Mouse (Mus musculus) embryonic facial prominence, embryonic 11.5 days (tissue): Measurements from ENCODE around the gene Smyd2. TPM values are rescaled to one million over a fixed set of nuclear protein-coding genes. Genes with fewer than 3 reads are reported as not detected.

Source experiments
- ATAC-seq: fragments of 200-750 bp; cut with Nextera tagmentation; replicated peaks from 2 replicates; pipeline ENCODE4 v1.8.0; 2017; ENCODE audit warnings: low read depth; ENCODE audit not compliant: insufficient number of reproducible peaks, low FRiP score, low TSS enrichment
- DNase-seq: peaks from one replicate; pipeline ENCODE4 v3.0.0-alpha.2; 2015; ENCODE audit warnings: low spot score
- H3K27ac ChIP-seq: fragments of 300-500 bp; sonication (generic); replicated peaks from 2 replicates; pipeline ENCODE4 v1.5.1; 2014; ENCODE audit warnings: mild to moderate bottlenecking, low read depth, low read length, control low read depth
- H3K27me3 ChIP-seq: fragments of 300-500 bp; sonication (generic); 2 replicates; pipeline ENCODE4 v1.6.1; 2014; ENCODE audit warnings: mild to moderate bottlenecking, low read length, moderate library complexity, mixed read lengths; ENCODE audit not compliant: control insufficient read depth, insufficient read depth
- H3K36me3 ChIP-seq: fragments of 300-500 bp; sonication (generic); replicated peaks from 2 replicates; pipeline ENCODE4 v1.6.1; 2014; ENCODE audit warnings: low read depth, mild to moderate bottlenecking, low read length, moderate library complexity, mixed read lengths; ENCODE audit not compliant: control insufficient read depth, insufficient read depth
- H3K4me1 ChIP-seq: fragments of 300-500 bp; sonication (generic); 2 replicates; pipeline ENCODE4 v1.6.1; 2014; ENCODE audit warnings: low read length, mixed read lengths; ENCODE audit not compliant: control insufficient read depth, insufficient read depth
- H3K4me2 ChIP-seq: fragments of 300-500 bp; sonication (generic); 2 replicates; pipeline ENCODE4 v1.6.1; 2014; ENCODE audit warnings: low read depth, mild to moderate bottlenecking, control low read depth, low read length, moderate library complexity
- H3K4me3 ChIP-seq: fragments of 300-500 bp; sonication (generic); 2 replicates; pipeline ENCODE4 v1.5.1; 2014; ENCODE audit warnings: low read depth, low read length, control low read depth
- H3K9ac ChIP-seq: fragments of 300-500 bp; sonication (generic); replicated peaks from 2 replicates; pipeline ENCODE4 v1.6.1; 2014; ENCODE audit warnings: mild to moderate bottlenecking, control low read depth, low read length
- H3K9me3 ChIP-seq: fragments of 300-500 bp; sonication (generic); replicated peaks from 2 replicates; pipeline ENCODE4 v1.6.1; 2016; ENCODE audit warnings: mild to moderate bottlenecking, low read length, inconsistent platforms, mixed read lengths; ENCODE audit not compliant: control insufficient read depth
- WGBS: fragments of 180-500 bp; shearing (Covaris S2); extraction: QIAGEN DNeasy Blood & Tissue Kit; methylation state at CpG from one replicate; pipeline ENCODE4 v1.1.7; 2014; 5-methylcytosine and 5-hydroxymethylcytosine counted together
- polyA plus RNA-seq: library from polyadenylated mRNA; unstranded; fragments of >200 nt; fragmentation: Nextera tagmentation; extraction: Ambion mirVana; gene quantifications from 2 replicates; pipeline ENCODE4 v1.2.1, GENCODE M21; 2014

The Smyd2 gene
- polyA plus RNA-seq, 1 experiment from 2014 or later: 88.8 TPM

GRCm38 (mm10) chr1:189880745-189881144 is 41.4 kb downstream of the Smyd2 start:
- WGBS: 74% methylated on average over 14 of the region's 14 CpGs
- ATAC-seq (no peak), DNase-seq (no peak)
- no peak overlapping the region for H3K9ac ChIP-seq
- no peaks in the 10 kb centered on the region for H3K27me3 ChIP-seq
- no peak overlapping the region for H3K4me2 ChIP-seq
- no peaks in the 10 kb centered on the region for H3K36me3 ChIP-seq
- H3K4me1 ChIP-seq: no peaks in the 10 kb centered on the region
- H3K4me3 ChIP-seq: no peak overlapping the region
- no peaks in the 10 kb centered on the region for H3K9me3 ChIP-seq
- H3K27ac ChIP-seq: no peak overlapping the region

GRCm38 (mm10) chr1:189879965-189880364 is 42.2 kb downstream of the Smyd2 start:
- H3K36me3 ChIP-seq: no peaks in the 10 kb centered on the region
- no peak for ATAC-seq
- H3K27me3 ChIP-seq: no peaks in the 10 kb centered on the region
- H3K4me2 ChIP-seq: no peak overlapping the region
- no peak overlapping the region for H3K27ac ChIP-seq
- WGBS: 79% methylated on average over 8 of the region's 8 CpGs
- DNase-seq: no peak
- H3K9me3 ChIP-seq: no peaks in the 10 kb centered on the region
- no peak overlapping the region for H3K9ac ChIP-seq
- no peak overlapping the region for H3K4me3 ChIP-seq
- no peaks in the 10 kb centered on the region for H3K4me1 ChIP-seq

GRCm38 (mm10) chr1:189879212-189879611 is 43.0 kb downstream of the Smyd2 start:
- Histone ChIP-seq H3K9me3 (no peaks in the 10 kb centered on the region), H3K4me2 (no peak overlapping the region), H3K9ac (no peak overlapping the region), H3K27me3 (no peaks in the 10 kb centered on the region), H3K4me3 (no peak overlapping the region), H3K4me1 (no peaks in the 10 kb centered on the region), H3K27ac (no peak overlapping the region), H3K36me3 (no peaks in the 10 kb centered on the region)
- 72% methylated on average over 2 of the region's 2 CpGs for WGBS
- ATAC-seq (no peak), DNase-seq (no peak)

- Histone ChIP-seq H3K36me3 (no peaks in the 10 kb centered on the region), H3K27ac (no peak overlapping the region), H3K9me3 (no peaks in the 10 kb centered on the region), H3K4me2 (no peak overlapping the region), H3K4me3 (no peak overlapping the region), H3K27me3 (no peaks in the 10 kb centered on the region), H3K4me1 (no peaks in the 10 kb centered on the region), H3K9ac (no peak overlapping the region)
- DNase-seq (no peak), ATAC-seq (no peak)
- 81% methylated on average over 8 of the region's 8 CpGs for WGBS
Observed at GRCm38 (mm10) chr1:189876162-189876561, 46.0 kb downstream of the Smyd2 start.

- Histone ChIP-seq H3K27ac (no peak overlapping the region), H3K4me3 (no peak overlapping the region), H3K4me2 (no peak overlapping the region), H3K36me3 (no peaks in the 10 kb centered on the region), H3K9ac (no peak overlapping the region), H3K4me1 (no peaks in the 10 kb centered on the region), H3K9me3 (no peaks in the 10 kb centered on the region), H3K27me3 (no peaks in the 10 kb centered on the region)
- DNase-seq (no peak), ATAC-seq (no peak)
- 31% methylated on average over 6 of the region's 6 CpGs for WGBS
Observed at GRCm38 (mm10) chr1:189875439-189875861, 46.7 kb downstream of the Smyd2 start.

GRCm38 (mm10) chr1:189873591-189873990 is 48.6 kb downstream of the Smyd2 start:
- Histone ChIP-seq H3K4me1 (no peaks in the 10 kb centered on the region), H3K27ac (no peak overlapping the region), H3K9ac (no peak overlapping the region), H3K9me3 (no peaks in the 10 kb centered on the region), H3K4me3 (no peak overlapping the region), H3K27me3 (no peaks in the 10 kb centered on the region), H3K36me3 (no peaks in the 10 kb centered on the region), H3K4me2 (no peak overlapping the region)
- DNase-seq: no peak
- 88% methylated on average over 8 of the region's 8 CpGs for WGBS
- no peak for ATAC-seq

- no peak for ATAC-seq
- H3K9ac ChIP-seq: no peak overlapping the region
- H3K36me3 ChIP-seq: no peaks in the 10 kb centered on the region
- WGBS: 92% methylated on average over 4 of the region's 4 CpGs
- no peak overlapping the region for H3K4me2 ChIP-seq
- no peak for DNase-seq
- no peak overlapping the region for H3K4me3 ChIP-seq
- no peaks in the 10 kb centered on the region for H3K4me1 ChIP-seq
- H3K27ac ChIP-seq: no peak overlapping the region
- no peaks in the 10 kb centered on the region for H3K9me3 ChIP-seq
- no peaks in the 10 kb centered on the region for H3K27me3 ChIP-seq
Observed at GRCm38 (mm10) chr1:189872050-189872449, 50.1 kb downstream of the Smyd2 start.

- Histone ChIP-seq H3K9ac (no peak overlapping the region), H3K4me1 (no peaks in the 10 kb centered on the region), H3K4me3 (no peak overlapping the region), H3K27ac (no peak overlapping the region), H3K4me2 (no peak overlapping the region), H3K36me3 (no peaks in the 10 kb centered on the region), H3K27me3 (no peaks in the 10 kb centered on the region), H3K9me3 (no peaks in the 10 kb centered on the region)
- no peak for DNase-seq
- WGBS: 92% methylated on average over 8 of the region's 8 CpGs
- ATAC-seq: no peak
Observed at GRCm38 (mm10) chr1:189871625-189872024, 50.5 kb downstream of the Smyd2 start.
